Mouse (Mus musculus) limb, embryonic 13.5 days (tissue): ENCODE data around the gene Ints5. TPM values are rescaled to one million over a fixed set of nuclear protein-coding genes. Genes with fewer than 3 reads are reported as not detected.
"Not testable (repeated sequence)": the region's sequence is repeated elsewhere in the genome, so short reads cannot be mapped to it uniquely, and the experiment has no call there.

Source experiments
- ATAC-seq: fragments of 200-750 bp; cut with Nextera tagmentation; 2 replicates; pipeline ENCODE4 v1.8.0; 2017; ENCODE audit warnings: low read depth, moderate number of reproducible peaks, moderate TSS enrichment; ENCODE audit not compliant: low FRiP score
- H3K27ac ChIP-seq: fragments of 300-500 bp; sonication (generic); 2 replicates; pipeline ENCODE4 v1.5.1; 2015; ENCODE audit warnings: inconsistent platforms, mild to moderate bottlenecking, moderate library complexity
- H3K27me3 ChIP-seq: fragments of 300-500 bp; sonication (generic); 2 replicates; pipeline ENCODE4 v1.6.1; 2015; ENCODE audit warnings: mild to moderate bottlenecking, inconsistent platforms
- H3K36me3 ChIP-seq: fragments of 300-500 bp; sonication (generic); 2 replicates; pipeline ENCODE4 v1.6.1; 2015; ENCODE audit warnings: inconsistent platforms, mild to moderate bottlenecking, moderate library complexity
- H3K4me1 ChIP-seq: fragments of 300-500 bp; sonication (generic); 2 replicates; pipeline ENCODE4 v1.6.1; 2015; ENCODE audit warnings: inconsistent platforms
- H3K4me2 ChIP-seq: fragments of 300-500 bp; sonication (generic); replicated peaks from 2 replicates; pipeline ENCODE4 v1.6.1; 2015; ENCODE audit warnings: inconsistent platforms, mild to moderate bottlenecking, moderate library complexity
- H3K4me3 ChIP-seq: fragments of 300-500 bp; sonication (generic); 2 replicates; pipeline ENCODE4 v1.5.1; 2015; ENCODE audit warnings: moderate library complexity, mild to moderate bottlenecking, inconsistent platforms
- H3K9ac ChIP-seq: fragments of 300-500 bp; sonication (generic); 2 replicates; pipeline ENCODE4 v1.6.1; 2015; ENCODE audit warnings: mild to moderate bottlenecking, inconsistent platforms
- H3K9me3 ChIP-seq: fragments of 300-500 bp; sonication (generic); 2 replicates; pipeline ENCODE4 v1.6.1; 2016; ENCODE audit warnings: inconsistent platforms
- WGBS: fragments of 180-500 bp; shearing (Covaris S2); methylation state at CpG from one replicate; pipeline ENCODE4 v1.1.7; 2015; 5-methylcytosine and 5-hydroxymethylcytosine counted together
- polyA plus RNA-seq: library from polyadenylated mRNA; unstranded; fragments of >200 nt; fragmentation: Nextera tagmentation; extraction: Ambion mirVana; gene quantifications from 2 replicates; pipeline ENCODE4 v1.2.1, GENCODE M21; 2015

Gene Ints5
- polyA plus RNA-seq: 39.6 and 43.3 TPM in 2 replicates

GRCm38 (mm10) chr19:8892829-8893766 is at the start of gene Ints5:
Gene Ints5, plus strand, starts transcription at chr19:8893005.
- WGBS: 2% methylated on average over 54 of the region's 54 CpGs
- Histone ChIP-seq H3K4me1 (peaks cover 35% of the 10 kb centered on the region), H3K9me3 (no peaks in the 10 kb centered on the region), H3K9ac (peak within 1 kb of the TSS; percentile 94), H3K4me3 (peak within 1 kb of the TSS; percentile 88), H3K36me3 (peaks cover 40% of the 10 kb centered on the region), H3K4me2 (peak within 1 kb of the TSS; percentile 88), H3K27me3 (no peaks in the 10 kb centered on the region), H3K27ac (peak within 1 kb of the TSS; percentile 79)
- peak; percentile 60 for ATAC-seq

DNA sequence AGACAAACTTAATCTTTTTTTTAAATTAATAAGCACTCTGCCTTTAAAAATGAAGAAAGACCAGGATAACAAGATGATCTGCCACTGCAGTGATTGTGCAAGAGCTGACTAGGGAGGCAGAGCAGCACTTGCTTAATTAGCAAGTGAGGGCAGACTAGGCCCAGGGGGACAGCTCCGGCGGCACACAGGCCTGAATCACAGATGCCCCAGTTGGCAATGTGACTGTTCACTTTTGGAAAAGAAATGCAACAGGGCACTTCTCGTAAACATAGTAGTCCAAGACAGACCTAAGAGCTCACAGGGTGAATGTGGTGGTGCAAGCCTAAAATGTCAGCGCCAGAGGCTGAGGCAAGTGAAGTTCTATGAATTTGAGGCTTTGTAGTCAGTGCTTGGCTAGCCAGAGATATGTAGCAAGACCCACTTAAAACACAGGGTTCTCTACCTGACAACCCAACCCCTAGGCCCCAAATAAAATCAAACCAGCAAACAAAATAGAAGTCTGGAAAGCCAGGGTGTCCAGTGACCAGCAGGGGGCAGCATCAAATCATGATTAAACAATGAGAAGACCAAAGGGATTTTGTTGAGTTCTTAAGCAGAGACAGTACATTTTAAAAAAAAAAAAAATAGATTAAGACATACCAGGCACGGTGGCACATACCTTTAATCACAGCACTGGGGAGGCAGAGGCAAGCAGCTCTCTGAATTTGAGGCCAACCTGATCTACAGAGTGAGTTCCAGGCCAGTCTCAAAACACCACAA is 48.3 kb upstream of the Ints5 start:
- H3K9ac ChIP-seq: no peak overlapping the region
- H3K4me2 ChIP-seq: no peak overlapping the region
- H3K27me3 ChIP-seq: no peaks in the 10 kb centered on the region
- no peaks in the 10 kb centered on the region for H3K9me3 ChIP-seq
- 62% methylated on average over 5 of the region's 5 CpGs for WGBS
- ATAC-seq: no peak
- peaks cover 16% of the 10 kb centered on the region for H3K4me1 ChIP-seq
- H3K36me3 ChIP-seq: peaks cover 47% of the 10 kb centered on the region
- H3K27ac ChIP-seq: no peak overlapping the region
- no peak overlapping the region for H3K4me3 ChIP-seq

GRCm38 (mm10) chr19:8848356-8848755 is 44.4 kb upstream of the Ints5 start:
- H3K36me3 ChIP-seq: peaks cover 33% of the 10 kb centered on the region
- H3K4me2 ChIP-seq: no peak overlapping the region
- H3K9me3 ChIP-seq: no peaks in the 10 kb centered on the region
- H3K27ac ChIP-seq: no peak overlapping the region
- H3K27me3 ChIP-seq: no peaks in the 10 kb centered on the region
- H3K4me3 ChIP-seq: no peak overlapping the region
- 83% methylated on average over 5 of the region's 5 CpGs for WGBS
- ATAC-seq: no peak
- H3K9ac ChIP-seq: no peak overlapping the region
- peaks cover 15% of the 10 kb centered on the region for H3K4me1 ChIP-seq

- H3K4me3 ChIP-seq: no peak within 1 kb of the TSS
- 17% methylated on average over 7 of the region's 7 CpGs for WGBS
- peak within 1 kb of the TSS; percentile 17; the same call in 1 of the 2 replicates for H3K4me2 ChIP-seq
- peak; percentile 67; the same call in 1 of the 2 replicates for ATAC-seq
- H3K36me3 ChIP-seq: peaks cover 32% of the 10 kb centered on the region
- H3K9ac ChIP-seq: 0 out of 2 replicates have a peak within 1 kb of the TSS, but pooled peaks have one; percentile 10
- peaks cover 15% of the 10 kb centered on the region for H3K4me1 ChIP-seq
- H3K9me3 ChIP-seq: no peaks in the 10 kb centered on the region
- H3K27ac ChIP-seq: peak within 1 kb of the TSS; percentile 52; the same call in 1 of the 2 replicates
- H3K27me3 ChIP-seq: no peaks in the 10 kb centered on the region
Measured at GRCm38 (mm10) chr19:8850402-8850901, 42.4 kb upstream of the Ints5 start, which contains the start of gene Lrrn4cl. Gene Lrrn4cl, plus strand, starts transcription at chr19:8850768.

- peaks cover 20% of the 10 kb centered on the region for H3K36me3 ChIP-seq
- H3K4me1 ChIP-seq: peaks cover 15% of the 10 kb centered on the region
- no peak overlapping the region for H3K9ac ChIP-seq
- WGBS: 54% methylated on average over 7 of the region's 7 CpGs
- H3K4me3 ChIP-seq: no peak overlapping the region
- no peak for ATAC-seq
- no peak overlapping the region for H3K27ac ChIP-seq
- no peaks in the 10 kb centered on the region for H3K27me3 ChIP-seq
- no peaks in the 10 kb centered on the region for H3K9me3 ChIP-seq
- no peak overlapping the region for H3K4me2 ChIP-seq
Measured at GRCm38 (mm10) chr19:8851639-8852038, 41.2 kb upstream of the Ints5 start.

- H3K27ac ChIP-seq: no peak overlapping the region
- WGBS: 42% methylated on average over 10 of the region's 10 CpGs
Measured at GRCm38 (mm10) chr19:8852236-8852928, 40.4 kb upstream of the Ints5 start.

DNA sequence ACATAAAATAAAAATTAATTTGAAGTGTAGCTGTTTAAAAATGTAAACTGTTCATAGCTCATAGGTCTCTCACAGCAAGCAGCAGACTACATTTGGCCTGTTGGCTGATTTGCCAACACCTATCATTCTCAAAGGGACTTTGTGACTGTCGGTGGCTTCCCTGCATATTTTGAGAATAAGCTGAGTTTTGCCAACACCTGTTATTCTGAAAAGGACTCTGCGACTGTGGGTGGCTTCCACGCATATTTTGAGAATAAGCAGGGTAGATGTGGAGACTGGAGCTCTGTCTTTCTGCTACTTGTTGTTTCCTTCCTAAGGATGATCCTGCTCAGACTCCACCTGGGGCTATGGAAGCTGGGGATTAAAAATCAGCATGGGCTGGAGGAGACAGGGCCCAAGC is 39.7 kb upstream of the Ints5 start:
- WGBS: 82% methylated on average over 3 of the region's 3 CpGs
- Histone ChIP-seq H3K4me3 (no peak overlapping the region), H3K27me3 (no peaks in the 10 kb centered on the region), H3K9me3 (no peaks in the 10 kb centered on the region), H3K27ac (no peak overlapping the region), H3K36me3 (peaks cover 6% of the 10 kb centered on the region), H3K4me2 (no peak overlapping the region), H3K4me1 (peaks cover 15% of the 10 kb centered on the region), H3K9ac (no peak overlapping the region)
- ATAC-seq: no peak

More at GRCm38 (mm10) chr19:8852236-8852928, 40.4 kb upstream of the Ints5 start:
- Histone ChIP-seq H3K27me3 (no peaks in the 10 kb centered on the region), H3K4me3 (no peak overlapping the region), H3K4me1 (peaks cover 15% of the 10 kb centered on the region), H3K4me2 (no peak overlapping the region), H3K36me3 (peaks cover 13% of the 10 kb centered on the region), H3K9me3 (no peaks in the 10 kb centered on the region), H3K9ac (no peak overlapping the region)
- ATAC-seq: no peak

DNA sequence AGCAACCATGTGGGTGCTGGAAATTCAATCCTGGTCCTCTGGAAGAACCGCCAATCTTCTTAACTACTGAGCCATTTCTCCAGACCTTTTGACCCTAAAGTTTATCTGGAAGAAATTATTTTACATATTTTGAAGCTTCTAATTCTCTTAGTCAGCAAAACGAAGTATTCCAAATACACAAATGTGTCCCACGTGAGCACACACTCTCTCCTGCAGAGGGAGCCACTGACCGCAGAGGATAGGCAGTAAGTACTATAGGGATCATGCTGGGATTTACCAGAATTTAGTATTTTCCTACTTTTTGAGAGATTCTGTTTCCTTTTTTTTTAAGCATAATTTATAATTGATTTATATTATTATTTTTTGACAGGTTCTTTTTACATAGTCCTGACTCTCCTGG is 35.1 kb upstream of the Ints5 start:
- Histone ChIP-seq H3K4me2 (no peak overlapping the region), H3K36me3 (no peaks in the 10 kb centered on the region), H3K4me3 (no peak overlapping the region), H3K27ac (no peak overlapping the region), H3K27me3 (no peaks in the 10 kb centered on the region), H3K9ac (no peak overlapping the region), H3K9me3 (no peaks in the 10 kb centered on the region), H3K4me1 (0 out of 2 replicates have a peak, but pooled peaks cover under 1% of the 10 kb centered on the region)
- 44% methylated on average over 4 of the region's 4 CpGs for WGBS
- ATAC-seq: no peak

DNA sequence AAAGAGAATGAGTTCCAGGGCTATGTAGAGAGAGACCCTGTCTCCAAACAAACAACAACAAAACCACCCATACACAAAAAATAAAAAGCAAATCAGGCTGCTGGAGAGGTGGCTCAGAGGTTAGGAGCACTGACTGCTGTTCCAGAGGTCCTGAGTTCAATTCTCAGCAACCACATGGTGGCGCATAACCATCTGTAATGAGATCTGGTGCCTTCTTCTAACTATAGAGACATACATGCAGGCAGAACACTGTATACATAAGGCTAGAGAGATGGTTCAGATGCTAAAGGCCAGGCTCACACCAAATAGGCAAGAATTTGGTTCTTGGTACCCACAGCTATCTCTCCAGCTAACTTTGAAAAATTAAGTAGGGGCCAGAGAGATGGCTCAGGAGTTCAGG is 33.8 kb upstream of the Ints5 start:
- Histone ChIP-seq H3K27ac (no peak overlapping the region), H3K27me3 (no peaks in the 10 kb centered on the region), H3K9ac (no peak overlapping the region), H3K4me1 (no peaks in the 10 kb centered on the region), H3K4me2 (no peak overlapping the region), H3K4me3 (no peak overlapping the region), H3K36me3 (no peaks in the 10 kb centered on the region), H3K9me3 (no peaks in the 10 kb centered on the region)
- no peak for ATAC-seq
- 25% methylated on average over 1 of the region's 1 CpGs for WGBS

GRCm38 (mm10) chr19:8864265-8864664 is 28.5 kb upstream of the Ints5 start:
- Histone ChIP-seq H3K4me3 (no peak overlapping the region), H3K4me2 (no peak overlapping the region), H3K9me3 (no peaks in the 10 kb centered on the region), H3K27me3 (no peaks in the 10 kb centered on the region), H3K36me3 (no peaks in the 10 kb centered on the region), H3K27ac (no peak overlapping the region), H3K9ac (no peak overlapping the region), H3K4me1 (no peaks in the 10 kb centered on the region)
- whole genome bisulfite sequencing: 84% methylated on average over 6 of the region's 6 CpGs
- no peak for ATAC-seq

- H3K4me3 ChIP-seq: peak overlapping the region; percentile 99; the same call in 1 of the 2 replicates
- 85% methylated on average over 3 of the region's 3 CpGs for WGBS
- peaks cover 25% of the 10 kb centered on the region for H3K36me3 ChIP-seq
- not testable (repeated sequence) for H3K27ac ChIP-seq, H3K27me3 ChIP-seq, ATAC-seq, H3K9ac ChIP-seq, H3K9me3 ChIP-seq, H3K4me1 ChIP-seq
- H3K4me2 ChIP-seq: peak overlapping the region; percentile 92
Measured at GRCm38 (mm10) chr19:8870381-8870780, 22.4 kb upstream of the Ints5 start.
